Mouse (Mus musculus) heart, adult 8-10 months (tissue): ENCODE measurements at regions not wholly inside any gene's neighbourhood (a gene's known extent, or its start where the extent isn't known, plus 50 kb on each side); places are given as distances from the start of the nearest gene placed in this dataset.

Experiments used
- DNase-seq: peaks from one replicate; pipeline ENCODE4 v3.0.0; 2022; ENCODE audit warnings: low spot score

DNA sequence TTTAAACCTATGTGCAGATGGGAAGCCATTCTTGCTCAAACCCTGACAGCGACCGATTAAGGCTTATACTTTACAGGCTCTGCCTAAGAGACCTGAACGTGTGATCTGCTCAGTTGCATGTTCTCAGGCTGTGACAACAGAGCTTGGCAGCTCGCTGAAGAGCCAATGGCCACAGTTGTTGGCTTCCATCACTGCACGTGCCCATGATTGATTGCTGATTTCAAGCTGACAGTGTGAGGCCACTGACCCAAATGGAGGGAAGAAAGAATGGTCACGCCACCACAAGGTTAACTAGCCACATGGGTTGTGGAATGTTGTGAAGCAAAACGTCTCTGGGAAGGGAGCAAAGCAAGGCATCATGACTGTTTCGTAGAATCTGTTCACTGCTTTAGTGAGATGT lies 303.8 kb downstream of the Gadd45g start:
- no peak for DNase-seq

DNA sequence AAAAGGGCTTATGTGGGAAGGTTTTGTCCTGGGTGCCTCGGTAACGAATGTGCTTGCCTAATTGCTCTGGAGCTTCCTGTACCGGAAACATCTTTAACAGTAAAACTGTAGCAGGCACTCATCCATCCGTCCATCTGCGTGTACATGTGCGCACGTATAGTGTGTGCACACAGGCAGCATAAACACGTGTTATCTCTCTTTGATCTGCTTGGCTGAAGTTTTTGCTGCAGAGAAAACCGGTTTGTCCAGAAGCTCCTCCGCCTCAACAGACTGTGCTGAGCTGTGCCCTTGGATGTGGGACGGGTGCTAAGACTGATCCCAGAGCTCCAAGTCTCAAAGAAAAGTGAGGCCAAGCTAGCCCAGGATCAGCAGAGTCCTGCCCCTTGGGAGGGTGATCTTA lies 305.3 kb downstream of the Gadd45g start:
- DNase-seq = no peak

DNA sequence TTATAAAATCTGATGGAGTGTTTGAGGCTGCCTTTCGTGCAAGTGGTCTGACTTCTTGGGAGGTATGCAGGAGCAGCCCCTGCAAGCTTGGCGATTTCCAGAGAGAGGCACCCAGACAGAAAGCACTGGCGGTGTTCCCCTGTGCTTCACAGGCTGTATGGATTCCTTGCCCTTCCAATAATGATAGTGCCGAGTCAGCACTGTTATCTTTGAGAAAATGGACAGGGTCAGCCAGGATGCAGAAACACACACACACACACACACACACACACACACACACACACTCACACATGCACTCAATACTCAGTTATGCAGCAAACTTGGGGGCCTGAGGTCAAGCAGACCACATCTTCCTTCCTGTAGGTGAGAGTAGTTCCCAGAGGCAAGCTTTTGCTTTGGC lies 305.7 kb downstream of the Gadd45g start:
- DNase-seq = no peak

DNA sequence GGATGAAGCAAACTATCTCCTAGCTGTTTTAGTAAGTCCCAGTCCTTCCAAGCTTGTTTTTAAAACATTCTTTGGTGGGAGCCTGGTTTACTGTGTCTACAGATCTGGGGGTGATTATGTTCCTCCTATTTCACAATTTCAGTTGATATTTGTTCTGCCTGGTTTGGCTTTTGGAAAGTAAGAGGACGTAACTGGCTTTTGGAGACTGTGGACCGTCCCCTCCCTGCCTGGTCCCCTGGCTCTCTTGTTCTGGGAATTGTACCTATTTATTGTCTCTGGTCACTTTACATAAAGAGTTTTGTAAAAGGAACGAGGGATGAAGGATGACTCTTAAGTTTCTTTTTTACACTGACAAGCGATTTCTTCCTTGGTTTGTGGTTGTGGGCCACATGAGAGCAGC lies 306.6 kb downstream of the Gadd45g start:
- no peak for DNase-seq

DNA sequence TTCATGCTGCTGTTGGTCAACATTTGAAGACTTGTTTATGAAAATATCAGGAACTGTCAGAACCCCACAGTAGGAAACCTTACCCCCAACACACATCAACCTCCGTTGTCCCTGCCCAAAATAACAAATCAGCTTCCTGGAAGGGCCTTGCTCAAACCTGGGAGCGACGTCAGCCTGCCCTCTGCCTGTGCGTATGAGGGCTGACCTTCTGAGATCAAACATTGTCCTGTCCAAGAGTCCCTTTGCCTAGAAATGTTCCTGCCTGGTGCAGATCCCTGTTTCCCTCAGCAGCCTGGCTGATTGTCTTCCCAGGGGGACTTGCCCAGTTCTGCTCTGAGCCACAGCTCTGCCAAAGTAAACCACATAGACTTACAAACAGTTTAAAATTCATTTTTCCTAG lies 307.1 kb downstream of the Gadd45g start:
- no peak for DNase-seq

DNA sequence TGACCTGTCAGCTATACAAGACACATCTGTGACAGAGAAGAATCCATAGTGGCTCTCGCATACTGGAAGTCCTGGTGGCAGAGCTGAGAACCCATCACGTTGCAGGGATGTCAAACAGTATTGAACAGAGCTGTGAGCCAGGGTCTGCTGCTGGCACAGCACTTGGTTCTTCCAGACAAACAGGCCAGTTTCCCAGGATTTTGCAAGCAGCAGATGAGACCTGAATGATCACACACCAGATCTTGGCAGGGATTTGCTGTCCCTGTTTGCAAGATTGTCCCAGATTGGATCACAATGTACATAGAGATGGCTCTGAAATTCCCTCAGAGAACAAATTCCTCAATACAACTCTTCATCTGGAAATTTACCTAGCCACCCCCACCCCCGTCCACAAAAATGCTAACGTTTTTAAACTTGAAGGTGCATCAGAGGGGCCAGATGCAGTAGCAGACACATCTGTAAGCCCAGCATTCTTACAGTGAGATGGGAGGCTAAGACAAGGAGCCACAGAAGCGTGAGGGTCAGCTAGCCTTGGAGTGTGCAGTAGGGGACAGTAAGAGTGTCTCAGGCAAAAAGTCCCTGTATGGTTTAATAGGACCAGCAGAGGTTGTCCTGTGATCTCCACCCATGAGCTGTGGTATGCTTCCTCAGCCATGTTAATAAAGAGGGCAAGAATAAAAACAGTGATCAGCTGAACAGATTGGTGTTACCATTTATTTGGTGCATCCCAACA lies 307.8 kb downstream of the Gadd45g start:
- DNase-seq = no peak

DNA sequence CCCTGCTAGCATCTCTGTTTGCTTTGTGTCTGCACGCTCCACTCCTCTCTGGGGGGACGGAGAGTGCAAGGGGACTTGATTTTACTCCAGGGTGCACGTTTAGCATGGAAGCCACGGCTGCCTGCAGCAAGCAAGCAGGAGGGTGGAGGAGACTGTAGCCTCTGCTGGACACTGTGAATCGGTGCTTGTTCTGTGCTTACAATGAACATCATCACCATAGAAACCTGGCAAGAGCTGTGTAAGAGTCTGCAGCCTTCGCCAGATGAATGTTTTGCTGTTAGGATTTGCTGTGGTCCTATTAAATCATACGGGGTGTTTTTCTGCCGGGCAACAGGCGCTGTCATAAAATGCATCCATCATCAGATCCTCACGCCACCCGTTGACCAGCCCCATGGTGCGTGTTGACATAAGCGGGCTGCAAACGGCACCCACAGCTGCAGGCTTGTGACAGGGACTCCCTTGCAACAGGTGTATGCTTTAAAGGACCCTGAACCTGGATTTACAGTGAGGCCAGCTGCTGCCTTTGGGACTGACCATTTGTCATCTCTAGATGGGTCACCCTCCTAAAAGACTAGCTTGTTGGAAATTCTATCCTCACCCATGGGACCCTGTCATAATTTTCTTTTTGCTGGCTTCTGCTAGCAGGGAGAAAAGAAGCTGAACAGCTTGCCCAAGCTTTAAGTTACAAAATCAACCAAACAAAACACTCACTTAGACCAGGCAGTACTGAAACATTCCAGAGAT lies 308.5 kb downstream of the Gadd45g start:
- DNase-seq = no peak

DNA sequence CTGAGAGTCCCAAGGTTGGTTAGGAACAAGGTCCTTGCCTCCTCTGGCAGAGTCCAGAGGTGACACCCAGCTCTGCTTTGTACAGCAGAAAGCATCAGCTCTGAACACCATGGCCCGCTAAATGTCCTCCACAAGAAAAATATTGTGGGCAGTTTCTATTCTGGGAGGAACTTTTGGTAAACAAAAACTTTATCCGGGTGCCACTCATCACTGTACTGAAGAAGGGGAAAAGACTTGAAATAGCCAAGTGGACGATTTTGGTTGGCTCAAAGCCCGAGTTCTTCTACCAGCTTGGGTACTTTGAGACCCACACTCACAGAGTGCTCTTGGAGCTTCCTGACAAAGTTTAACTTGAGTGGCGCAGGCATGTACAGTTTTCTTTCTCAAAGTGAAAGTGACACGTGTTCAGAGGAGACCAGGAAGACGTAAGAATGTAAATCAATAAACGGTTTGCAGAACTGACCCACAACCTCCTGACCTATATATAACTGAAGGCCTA lies 309.2 kb downstream of the Gadd45g start:
- no peak for DNase-seq

DNA sequence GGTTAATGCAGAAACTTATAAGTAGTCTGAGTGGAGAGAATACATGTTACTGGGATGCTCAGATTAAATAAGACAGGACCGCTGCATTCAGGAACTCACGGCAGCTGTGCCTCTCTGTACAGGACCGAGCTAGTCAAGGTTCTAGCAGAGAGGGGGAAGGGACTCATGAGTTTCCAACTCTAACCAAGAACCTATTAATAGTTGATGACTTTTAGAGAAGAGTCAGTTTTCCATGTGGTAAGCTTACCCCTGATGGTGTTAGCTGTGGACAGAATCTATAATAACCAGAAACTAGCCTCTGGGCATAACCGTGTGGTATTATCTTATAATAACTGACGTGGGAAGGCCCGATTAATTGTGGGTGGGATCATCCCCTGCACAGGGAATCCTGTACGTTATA lies 316.2 kb downstream of the Gadd45g start:
- no peak for DNase-seq

DNA sequence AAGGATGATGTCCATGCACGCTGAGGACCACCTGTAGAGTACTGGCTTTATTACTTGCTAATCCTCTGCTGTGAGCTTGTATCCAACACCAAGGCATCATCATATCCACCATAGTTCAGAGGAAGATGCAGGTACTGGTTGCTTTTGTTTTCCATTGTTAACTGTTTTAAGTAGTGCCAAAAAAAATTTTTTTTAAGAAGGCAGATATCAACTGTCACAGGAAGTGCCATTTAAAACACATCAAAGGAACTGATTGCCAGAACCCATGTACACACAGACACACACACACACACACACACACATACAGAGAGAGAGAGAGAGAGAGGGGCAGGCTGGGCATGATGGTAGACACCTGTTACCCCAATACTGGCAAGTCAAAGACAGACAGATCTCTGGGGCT lies 319.1 kb downstream of the Gadd45g start:
- no peak for DNase-seq

DNA sequence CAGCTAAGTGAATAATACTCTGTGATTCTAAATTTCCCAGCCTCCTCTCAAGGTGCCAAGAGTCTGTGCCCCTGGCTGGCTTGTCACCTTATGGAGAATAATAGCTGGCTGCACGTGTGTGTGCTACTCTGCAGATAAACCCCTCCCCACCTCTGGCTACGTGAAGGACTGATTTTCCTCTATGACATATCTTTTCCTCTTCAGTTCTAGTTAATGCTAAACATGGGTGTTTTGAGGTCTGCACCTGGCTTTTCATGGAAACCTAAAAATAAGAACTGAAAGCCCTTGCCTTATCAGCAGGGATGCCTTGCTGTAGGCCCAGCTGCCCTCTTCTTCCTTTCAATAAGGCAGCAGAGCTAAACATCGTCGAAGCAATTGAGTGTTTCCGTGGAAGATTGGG lies 321.5 kb downstream of the Gadd45g start:
- DNase-seq = no peak

DNA sequence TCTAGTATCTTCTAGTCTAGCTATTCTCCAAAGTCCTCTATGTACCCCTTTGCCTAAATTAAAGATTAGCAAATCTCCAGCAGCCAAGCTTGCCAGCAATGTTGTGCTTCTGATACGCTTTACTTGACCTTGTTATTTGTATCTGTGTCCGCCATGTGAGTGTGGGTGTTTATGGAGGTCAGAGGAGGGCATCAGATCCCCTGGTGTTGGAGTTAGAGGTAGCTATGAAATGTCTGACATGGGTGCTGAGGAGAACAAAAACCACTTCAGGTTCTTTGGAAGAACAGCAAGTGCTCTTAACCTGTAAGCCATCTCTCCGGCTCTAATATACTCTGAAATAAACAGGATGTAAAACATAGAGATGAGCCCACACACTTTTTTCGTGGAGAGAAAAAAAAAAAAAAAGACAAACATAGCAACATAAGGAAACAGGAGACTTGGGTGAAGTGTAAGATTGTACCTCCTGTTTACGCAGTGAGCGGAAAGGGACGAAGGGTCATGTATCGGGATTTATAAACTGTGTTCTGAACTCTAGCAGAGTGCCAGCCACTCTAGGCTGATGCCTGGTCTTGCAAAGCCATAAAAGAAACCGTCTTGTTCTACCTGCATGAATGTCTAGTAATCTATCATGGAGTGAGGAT lies 326.3 kb downstream of the Gadd45g start:
- DNase-seq = no peak

DNA sequence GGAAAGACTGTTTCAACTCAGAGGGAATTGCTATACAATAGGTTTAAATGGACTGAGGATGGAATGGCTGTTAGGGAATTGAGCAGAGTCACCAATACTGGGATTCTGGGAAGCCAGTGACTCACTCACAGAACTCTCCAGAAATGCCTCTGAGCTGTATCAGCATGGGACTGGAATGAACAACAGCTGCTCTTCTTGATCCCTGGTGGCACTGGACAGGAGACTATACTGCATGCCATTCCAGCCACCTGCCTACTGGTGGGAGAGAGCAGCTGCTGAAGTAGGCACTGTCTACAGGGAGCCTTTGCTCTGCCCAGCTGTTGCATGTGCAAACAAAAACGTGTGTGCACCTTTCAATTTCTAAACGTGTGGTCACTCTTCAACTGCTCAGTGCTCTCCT lies 329.2 kb downstream of the Gadd45g start:
- no peak for DNase-seq

DNA sequence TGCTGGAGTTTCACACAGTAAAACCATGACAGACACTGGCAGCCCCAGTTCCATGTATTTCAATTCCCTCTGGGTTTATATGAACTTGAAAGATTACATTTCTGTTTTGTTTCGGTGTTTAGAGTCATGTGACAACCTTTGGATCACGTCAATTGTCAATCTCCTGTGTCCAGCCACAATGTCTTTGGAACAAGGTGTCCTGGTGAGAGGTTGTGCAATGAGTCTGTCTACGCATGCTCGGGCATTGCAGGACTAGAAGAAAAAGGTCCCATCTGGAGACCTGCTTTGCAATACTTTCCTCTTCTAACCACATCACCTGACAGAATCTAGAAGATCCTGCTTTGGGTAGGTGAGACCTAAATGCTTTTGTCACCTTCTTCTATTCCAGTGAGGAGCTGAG lies 333.5 kb downstream of the Gadd45g start:
- DNase-seq = no peak

DNA sequence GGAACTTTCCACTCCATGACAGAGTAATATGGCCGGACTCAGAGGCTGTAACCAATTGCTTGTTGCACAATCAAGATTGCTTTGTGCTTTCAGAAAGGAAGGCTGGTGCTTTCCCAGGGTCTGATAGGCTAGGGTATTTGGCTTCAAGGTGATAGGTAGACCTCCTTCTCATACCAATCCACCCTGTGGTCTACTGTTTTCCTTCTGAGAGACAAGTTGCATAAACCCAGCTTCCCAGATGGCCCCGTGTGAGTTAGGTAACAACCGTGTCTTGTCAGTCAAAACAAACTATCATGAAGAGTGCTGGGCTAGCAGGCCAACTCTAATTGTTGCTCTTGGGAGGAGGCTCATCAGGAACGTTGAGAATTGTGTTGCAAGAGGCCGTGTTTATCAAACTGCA lies 337.2 kb downstream of the Gadd45g start:
- DNase-seq = no peak

DNA sequence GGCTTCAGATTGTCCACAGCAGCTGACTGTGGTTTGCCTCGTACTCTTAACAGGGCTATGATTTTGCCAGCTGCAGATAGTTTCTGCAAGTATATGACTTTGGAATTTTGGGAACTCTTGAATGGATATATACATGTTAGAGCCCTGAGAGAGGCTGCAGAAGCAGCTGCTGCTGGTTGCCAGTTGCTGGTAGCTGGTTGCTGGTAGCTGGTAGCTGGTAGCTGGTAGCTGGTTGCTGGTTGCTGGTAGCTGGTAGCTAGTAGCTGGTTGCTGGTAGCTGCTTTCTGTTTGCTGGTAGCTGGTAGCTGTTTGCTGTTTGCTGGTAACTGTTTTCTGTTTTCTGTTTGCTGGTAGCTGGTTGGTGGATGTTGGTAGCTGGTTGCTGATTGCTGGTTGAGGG lies 339.1 kb downstream of the Gadd45g start:
- DNase-seq = no peak

DNA sequence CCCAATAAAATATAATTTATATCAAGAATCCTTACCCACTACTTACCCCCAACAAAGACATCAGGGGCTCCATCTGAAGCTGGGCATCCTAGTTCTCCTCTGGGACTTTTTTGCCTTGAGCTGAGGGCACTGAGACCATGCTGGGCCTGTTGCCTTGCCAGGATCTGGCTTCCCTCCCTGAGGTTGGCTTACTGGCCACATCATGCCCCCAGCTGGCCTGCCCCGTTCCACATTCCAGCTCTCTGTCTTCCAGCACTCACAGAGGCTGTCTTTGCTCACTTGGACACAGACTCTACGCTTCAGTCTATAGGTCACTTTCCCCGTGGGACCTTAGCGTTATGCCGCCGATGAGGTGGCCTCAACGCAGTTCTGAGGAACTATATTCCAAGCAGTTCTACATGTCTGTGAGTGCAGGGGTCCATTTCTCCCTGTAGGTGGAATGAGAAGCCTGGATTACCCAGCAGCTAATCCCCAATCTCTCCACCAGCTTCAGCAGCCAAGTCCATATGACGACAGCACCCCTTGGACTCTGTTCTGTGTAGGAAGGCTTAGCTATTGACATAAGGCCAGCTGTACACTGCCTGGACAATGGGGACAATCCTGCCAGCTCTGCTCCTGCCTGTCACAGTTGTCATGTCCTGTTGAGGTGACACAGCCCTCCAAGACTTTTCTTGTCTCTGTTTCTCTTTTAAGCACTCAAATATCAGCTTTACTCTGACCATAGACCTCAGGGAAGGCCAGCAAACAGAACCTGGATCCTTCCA lies 341.5 kb downstream of the Gadd45g start:
- DNase-seq = no peak

DNA sequence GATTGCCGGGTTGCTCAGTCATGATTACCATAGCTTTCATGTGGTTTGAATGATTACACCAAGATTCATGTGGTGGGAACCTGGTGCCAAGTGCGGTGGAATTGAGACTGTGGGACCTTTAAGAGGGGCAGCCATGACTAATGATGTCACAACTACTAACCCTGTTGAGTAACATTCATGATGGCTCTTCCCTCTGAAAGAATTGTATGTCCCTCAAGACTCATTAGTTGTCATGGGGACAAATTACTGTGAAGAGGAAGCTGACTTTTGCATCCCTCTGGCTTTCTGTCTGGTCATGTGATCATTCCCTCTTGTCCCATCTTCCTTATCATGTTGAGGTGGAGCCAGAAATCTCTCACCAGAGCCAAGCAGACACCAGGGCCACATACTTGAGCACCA lies 342.1 kb downstream of the Gadd45g start:
- peak; percentile 21 for DNase-seq

DNA sequence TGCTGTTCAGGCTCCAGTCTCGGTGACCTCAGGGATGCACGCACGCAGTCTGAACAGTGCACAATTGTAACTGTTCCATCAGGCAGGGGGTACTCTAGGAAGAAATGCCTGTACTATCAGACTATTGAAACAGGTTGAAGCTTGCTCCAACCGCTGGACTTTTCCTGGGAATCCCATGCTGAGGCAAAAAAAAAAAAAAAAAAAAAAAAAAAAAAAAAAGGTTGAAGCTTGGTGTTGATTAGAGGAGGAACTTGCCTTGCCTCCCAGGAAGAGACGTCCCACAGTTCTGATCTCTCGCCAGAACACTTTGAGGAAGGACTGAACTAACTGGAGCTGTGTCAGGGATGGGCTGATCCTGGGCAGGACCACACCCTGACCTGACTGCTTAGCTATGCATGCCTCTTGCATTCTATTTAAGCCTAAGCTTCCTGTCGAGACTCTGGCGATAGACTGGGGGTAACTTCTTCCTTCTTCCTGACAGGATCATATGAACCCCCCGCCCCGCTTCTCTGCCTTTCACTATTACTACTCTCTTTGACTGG lies 341.6 kb downstream of the Diras2 start:
- DNase-seq = no peak

DNA sequence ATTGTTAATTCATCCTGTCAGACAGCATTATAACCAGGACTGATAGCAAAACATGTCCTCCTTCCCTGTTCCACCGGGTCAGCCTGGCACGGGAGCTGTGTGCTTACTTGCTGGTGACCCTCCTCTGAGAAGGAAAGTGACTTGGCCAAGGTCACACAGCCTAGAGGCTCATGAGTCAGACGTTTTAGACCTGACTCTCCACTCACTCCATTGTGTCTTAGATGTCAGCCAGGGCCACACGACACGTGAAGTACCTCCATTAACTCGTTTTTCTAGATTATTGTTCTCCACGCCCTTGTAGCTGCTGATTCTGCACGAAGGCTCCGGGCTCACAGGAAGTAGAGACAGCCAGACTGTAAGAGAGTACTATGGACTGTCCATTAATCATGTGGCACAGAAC lies 340.8 kb downstream of the Diras2 start:
- no peak for DNase-seq

DNA sequence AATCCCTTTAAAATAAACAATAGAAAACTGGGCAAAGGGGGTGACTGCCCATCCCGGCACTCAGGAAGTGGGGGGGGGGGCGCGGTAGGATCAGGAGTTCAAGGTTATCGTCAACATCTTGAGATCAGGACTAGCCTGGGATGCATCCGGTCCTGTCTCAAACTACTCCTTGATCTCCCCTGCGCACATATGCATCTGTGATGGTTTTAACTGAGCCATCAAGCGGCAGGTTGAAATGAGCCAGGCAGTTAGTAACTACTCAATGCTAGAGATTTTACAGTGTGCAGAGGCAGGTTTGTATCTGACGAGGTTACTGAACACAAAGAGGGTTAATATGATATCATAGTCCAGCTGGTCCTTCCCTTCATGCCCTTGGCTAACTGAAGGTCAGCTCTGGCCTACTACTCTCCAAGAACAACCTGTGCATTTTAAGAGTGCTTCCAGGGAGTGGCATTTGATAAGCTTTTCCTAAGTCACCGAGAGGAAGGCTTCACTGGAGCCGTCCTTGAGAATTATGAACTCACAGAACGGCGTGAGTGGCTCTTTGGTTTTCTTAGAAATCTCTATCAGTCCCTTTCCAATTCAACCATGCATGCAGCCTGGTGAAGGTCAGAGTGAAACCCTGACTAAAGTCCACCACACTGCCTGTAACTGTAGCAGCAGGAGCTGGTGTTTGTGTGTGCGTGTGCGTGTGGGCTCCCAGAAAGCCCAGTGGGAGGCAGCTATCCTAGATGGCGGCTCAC lies 340.1 kb downstream of the Diras2 start:
- DNase-seq = no peak
